Mouse (Mus musculus): ENCODE data around the gene Olfr750. TPM values are rescaled to one million over a fixed set of nuclear protein-coding genes. Genes with fewer than 3 reads are reported as not detected.
"Not testable (repeated sequence)": the region's sequence is repeated elsewhere in the genome, so short reads cannot be mapped to it uniquely, and the experiment has no call there.

Olfr750 gene
- total and polyA plus RNA-seq, 3 experiments: not detected

GRCm38 (mm10) chr14:51098921-51099320 is 24.7 kb upstream of the Olfr750 start:
- Histone ChIP-seq H3K9me3 (replicated peaks; ENCODE audit: low read length) (no peaks in the 10 kb centered on the region), H3K79me2 (replicated peaks; ENCODE audit: control insufficient read depth, extremely low read depth, insufficient read depth, poor library complexity, severe bottlenecking) (no peaks in the 10 kb centered on the region), H3K27ac (ENCODE audit: insufficient read depth, low read depth) (no peak overlapping the region), H3K4me2 (ENCODE audit: insufficient read depth, low read depth, poor library complexity, severe bottlenecking) (no peak overlapping the region), H3K36me3 (replicated peaks in 1 of 2; ENCODE audit: control insufficient read depth in 1 of 2, insufficient read depth in 1 of 2, low read length in 1 of 2) (no peaks in the 10 kb centered on the region), H3K4me3 (replicated peaks in 1 of 3; ENCODE audit: low read depth in 2 of 3, low read length in 2 of 3, poor library complexity in 1 of 3) (no peak overlapping the region), H3K27me3 (replicated peaks) (no peaks in the 10 kb centered on the region), H3K4me1 (ENCODE audit: control insufficient read depth in 1 of 2, insufficient read depth in 2 of 2) (peaks cover 6 to 25% of the 10 kb centered on the region in 2 experiments; a peak in 2 of 4 replicates), H3K9ac (ENCODE audit: insufficient read depth, low read depth) (no peak overlapping the region)
- TF ChIP-seq MXI1 (IDR thresholded peaks at IDR 0.05; ENCODE audit: low read depth, low read length) (no peak), MAZ (IDR thresholded peaks at IDR 0.05; ENCODE audit: low read depth, low read length) (no peak)
- dilution Hi-C loops (cut with MboI; ENCODE audit: extremely low pct_ligation_motif_present, extremely low pct_unique_long_range_greater_than_20kb, low sequenced_read_pairs) (no loop called here), in situ Hi-C loops (cut with MboI; ENCODE audit: low pct_ligation_motif_present, low pct_unique_long_range_greater_than_20kb, low sequenced_read_pairs) (loop anchor here (10.0 kb wide), 1 partner anchor 74 kb away; no protein-coding TSS in a partner anchor)
- no peak for DNase-seq (ENCODE audit: extremely low read depth)

- H3K27ac ChIP-seq (ENCODE audit: insufficient read depth, low read depth); H3K4me2 ChIP-seq (ENCODE audit: insufficient read depth, low read depth, poor library complexity, severe bottlenecking); H3K79me2 ChIP-seq (replicated peaks; ENCODE audit: control insufficient read depth, extremely low read depth, insufficient read depth, poor library complexity, severe bottlenecking); H3K27me3 ChIP-seq (replicated peaks); H3K9ac ChIP-seq (ENCODE audit: insufficient read depth, low read depth); H3K4me3 ChIP-seq (replicated peaks in 1 of 3; ENCODE audit: low read depth in 2 of 3, low read length in 2 of 3, poor library complexity in 1 of 3); dilution Hi-C loops (cut with MboI; ENCODE audit: extremely low pct_ligation_motif_present, extremely low pct_unique_long_range_greater_than_20kb, low sequenced_read_pairs); H3K36me3 ChIP-seq (replicated peaks in 1 of 2; ENCODE audit: control insufficient read depth in 1 of 2, insufficient read depth in 1 of 2, low read length in 1 of 2); H3K9me3 ChIP-seq (replicated peaks; ENCODE audit: low read length): not testable (repeated sequence)
- peaks cover 6 to 27% of the 10 kb centered on the region in 2 experiments; a peak in 3 of 4 replicates for H3K4me1 ChIP-seq (ENCODE audit: control insufficient read depth in 1 of 2, insufficient read depth in 2 of 2)
- in situ Hi-C loops (cut with MboI; ENCODE audit: low pct_ligation_motif_present, low pct_unique_long_range_greater_than_20kb, low sequenced_read_pairs): loop anchor here (10.0 kb wide), 1 partner anchor 73 kb away; no protein-coding TSS in a partner anchor
- TF ChIP-seq RAD21 (IDR thresholded peaks at IDR 0.05; ENCODE audit: low read depth, low read length): peak; percentile 74
- peak; percentile 50 to 76; a peak in 3 of 4 replicates for TF ChIP-seq CTCF (conservative IDR thresholded peaks at IDR 0.05 in 1 of 2, IDR thresholded peaks at IDR 0.05 in 1 of 2; ENCODE audit: low read depth in 2 of 2, low read length in 2 of 2)
- TF ChIP-seq SMC3 (IDR thresholded peaks at IDR 0.05; ENCODE audit: low read depth, low read length): peak; percentile 67
- peak; percentile 29; the same call in 1 of the 2 replicates for TF ChIP-seq ZC3H11A (IDR thresholded peaks at IDR 0.05; ENCODE audit: low read depth, low read length)
- peak; percentile 58 for DNase-seq (ENCODE audit: extremely low read depth)
These were observed 24.1 kb upstream of the Olfr750 start for GRCm38 (mm10) chr14:51098300-51098699.

DNA sequence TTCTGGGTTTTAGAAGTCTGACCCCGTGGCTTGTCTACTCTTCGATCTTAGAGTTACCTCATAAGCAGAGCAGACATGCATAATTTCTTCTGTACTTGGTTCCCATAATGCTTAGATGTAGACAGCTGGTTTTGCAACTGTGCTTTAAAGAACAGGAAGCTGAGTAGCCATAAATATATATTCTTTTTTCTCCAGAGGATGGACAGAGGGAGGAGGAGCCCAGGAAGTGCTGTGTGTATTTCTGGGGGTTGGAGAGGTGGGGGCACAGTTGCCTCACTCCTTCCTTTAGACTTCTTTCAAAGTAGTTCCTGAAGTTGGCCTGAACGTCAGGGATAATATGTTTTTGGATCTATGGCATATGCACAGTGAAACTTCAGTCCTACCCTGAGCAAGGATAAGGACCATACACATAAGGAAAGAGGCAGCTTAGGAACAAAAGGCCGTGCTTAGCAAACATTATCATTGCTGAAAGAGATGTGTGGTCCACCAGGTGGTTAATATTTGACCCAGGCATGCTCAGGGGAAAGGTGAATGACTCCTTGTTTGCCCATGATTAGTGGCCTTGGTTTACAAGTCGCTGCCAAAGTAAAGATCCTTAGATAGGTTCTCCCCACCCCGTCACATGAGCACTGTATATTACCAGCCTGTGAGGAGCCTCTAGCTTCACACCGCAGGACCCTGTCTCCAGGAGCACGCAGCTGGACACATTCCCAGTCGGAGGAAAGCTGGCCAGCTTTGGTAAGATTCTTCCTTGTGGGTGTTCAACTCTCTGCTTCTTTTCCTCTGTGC is 21.7 kb upstream of the Olfr750 start:
- DNase-seq (ENCODE audit: extremely low read depth): no peak
- H3K27me3 ChIP-seq (replicated peaks): no peaks in the 10 kb centered on the region
- no peak overlapping the region for H3K4me2 ChIP-seq (ENCODE audit: insufficient read depth, low read depth, poor library complexity, severe bottlenecking)
- dilution Hi-C loops (cut with MboI; ENCODE audit: extremely low pct_ligation_motif_present, extremely low pct_unique_long_range_greater_than_20kb, low sequenced_read_pairs): no loop called here
- peaks cover 6 to 35% of the 10 kb centered on the region in 2 experiments; a peak in 3 of 4 replicates for H3K4me1 ChIP-seq (ENCODE audit: control insufficient read depth in 1 of 2, insufficient read depth in 2 of 2)
- in situ Hi-C loops (cut with MboI; ENCODE audit: low pct_ligation_motif_present, low pct_unique_long_range_greater_than_20kb, low sequenced_read_pairs): loop anchor here (10.0 kb wide), 1 partner anchor 71 kb away; no protein-coding TSS in a partner anchor
- no peaks in the 10 kb centered on the region for H3K36me3 ChIP-seq (replicated peaks in 1 of 2; ENCODE audit: control insufficient read depth in 1 of 2, insufficient read depth in 1 of 2, low read length in 1 of 2)
- TF ChIP-seq ZNF384 (IDR thresholded peaks at IDR 0.05; ENCODE audit: low read depth, low read length) (no peak), KAT2A (IDR thresholded peaks at IDR 0.05; ENCODE audit: insufficient replicate concordance, low read length) (no peak), SMC3 (IDR thresholded peaks at IDR 0.05; ENCODE audit: low read depth, low read length) (no peak), SIN3A (IDR thresholded peaks at IDR 0.05; ENCODE audit: low read length) (no peak), JUND (conservative IDR thresholded peaks at IDR 0.05; ENCODE audit: low read depth, low read length) (no peak), TBP (conservative IDR thresholded peaks at IDR 0.05; ENCODE audit: low read depth, low read length) (no peak), IRF4 (IDR thresholded peaks at IDR 0.05; ENCODE audit: low read depth, low read length) (no peak), CHD2 (IDR thresholded peaks at IDR 0.05; ENCODE audit: low read length) (no peak), RCOR1 (conservative IDR thresholded peaks at IDR 0.05; ENCODE audit: low read depth, low read length) (no peak), RAD21 (IDR thresholded peaks at IDR 0.05; ENCODE audit: low read depth, low read length) (no peak), PAX5 (IDR thresholded peaks at IDR 0.05; ENCODE audit: low read length) (no peak), NELFE (IDR thresholded peaks at IDR 0.05; ENCODE audit: low read depth, low read length) (no peak)
- H3K79me2 ChIP-seq (replicated peaks; ENCODE audit: control insufficient read depth, extremely low read depth, insufficient read depth, poor library complexity, severe bottlenecking): no peaks in the 10 kb centered on the region
- no peaks in the 10 kb centered on the region for H3K9me3 ChIP-seq (replicated peaks; ENCODE audit: low read length)
- no peak overlapping the region for H3K9ac ChIP-seq (ENCODE audit: insufficient read depth, low read depth)
- no peak overlapping the region for H3K27ac ChIP-seq (ENCODE audit: insufficient read depth, low read depth)
- no peak overlapping the region for H3K4me3 ChIP-seq (replicated peaks in 1 of 3; ENCODE audit: low read depth in 2 of 3, low read length in 2 of 3, poor library complexity in 1 of 3)
